In genomic region chr2:166799615-166800472, GRCm38 (mm10) we compare ENCODE assay signal across 26 mouse cellular contexts. TPM values are rescaled to one million over a fixed set of nuclear protein-coding genes. Genes with fewer than 3 reads are reported as not detected.
DNase-seq lines count a peak whose midpoint lies in the region; ATAC-seq and TF ChIP-seq lines count a peak whose summit lies in the region.
"Had no signal": no experiment of that assay in that cellular context is flagged by ENCODE, and none has a peak within 500 bp of the region (broad histone marks: within the 10 kb centered on the region; RNA-seq: fewer than 3 reads in every experiment).

No protein-coding gene starts in this region.

- TF ChIP-seq CTCF in gastrocnemius, adult 2 months (IDR thresholded peaks at IDR 0.05): no peak
- no peak for TF ChIP-seq CTCF in layer of hippocampus, adult 2 months (conservative IDR thresholded peaks at IDR 0.05)

- no peaks in the 10 kb centered on the region for H3K27me3 ChIP-seq in midbrain, embryonic 13.5 days
- H3K27me3 ChIP-seq: embryonic facial prominence, embryonic 12.5 days; neural tube, embryonic 15.5 days had no signal

- H3K4me3 ChIP-seq in gastrocnemius, adult 2 months: peak overlapping the region; percentile 46
- no peak overlapping the region for H3K4me3 ChIP-seq in layer of hippocampus, adult 2 months
- H3K4me3 ChIP-seq in midbrain, embryonic 13.5 days (replicated peaks): no peak overlapping the region
- H3K4me3 ChIP-seq: embryonic facial prominence, embryonic 12.5 days; heart, adult 2 months; hindbrain, embryonic 13.5 days; limb, embryonic 10.5 days; neural tube, embryonic 15.5 days had no signal

- 84% methylated on average over 11 of the region's 11 CpGs for WGBS in midbrain, embryonic 13.5 days

- peaks cover 30% of the 10 kb centered on the region for H3K36me3 ChIP-seq in midbrain, embryonic 13.5 days

- intact Hi-C loops in gastrocnemius, adult 2 months (cut with DNase I): no loop called here
- intact Hi-C loops in gastrocnemius, postnatal 14 days (cut with DNase I; ENCODE audit: low total_unique reads): no loop called here

- no peak overlapping the region for H3K9ac ChIP-seq in midbrain, embryonic 13.5 days (replicated peaks)
- H3K9ac ChIP-seq: embryonic facial prominence, embryonic 12.5 days; hindbrain, embryonic 13.5 days; liver, postnatal 0 days; neural tube, embryonic 15.5 days had no signal

- no peak overlapping the region for H3K4me2 ChIP-seq in midbrain, embryonic 13.5 days (replicated peaks)
- H3K4me2 ChIP-seq: embryonic facial prominence, embryonic 12.5 days; hindbrain, embryonic 13.5 days; midbrain, embryonic 11.5 days; neural tube, embryonic 15.5 days had no signal

- H3K4me1 ChIP-seq in midbrain, embryonic 13.5 days (replicated peaks): peaks cover under 1% of the 10 kb centered on the region

- DNase-seq in gastrocnemius, adult 2 months: peak; percentile 19
- DNase-seq in gastrocnemius, postnatal 14 days: no peak
- DNase-seq in layer of hippocampus, adult 2 months (ENCODE audit: low spot score in 2 of 2): no peak
- DNase-seq in layer of hippocampus, postnatal 14 days (ENCODE audit: low spot score in 2 of 2): no peak
- peak; percentile 71 for DNase-seq in brain, adult 2 months (ENCODE audit: low read depth, low spot score)
- DNase-seq in kidney, postnatal 25 days: peak; percentile 46 to 71
- no peak for DNase-seq in urinary bladder, postnatal 4 days (ENCODE audit: low spot score in 2 of 2)
- DNase-seq: adrenal gland, postnatal 36 days; cerebellum, adult 11 months; cerebellum, adult 9-11 months; gastrocnemius, postnatal 25 days; heart, adult 2 months; layer of hippocampus, adult 9-11 months; liver; liver, postnatal 0 days; thymus, postnatal 25 days had no signal

- H3K9me3 ChIP-seq in midbrain, embryonic 13.5 days: no peaks in the 10 kb centered on the region
- H3K9me3 ChIP-seq: embryonic facial prominence, embryonic 12.5 days; hindbrain, embryonic 13.5 days; limb, embryonic 10.5 days; neural tube, embryonic 15.5 days had no signal

- no peak for ATAC-seq in midbrain, embryonic 13.5 days
- ATAC-seq: forebrain, embryonic 14.5 days; liver, postnatal 0 days; lung, postnatal 0 days had no signal

- H3K27ac ChIP-seq in gastrocnemius, adult 2 months: peak overlapping the region; percentile 79
- peak overlapping the region; percentile 57 for H3K27ac ChIP-seq in layer of hippocampus, adult 2 months
- no peak overlapping the region for H3K27ac ChIP-seq in midbrain, embryonic 13.5 days
- H3K27ac ChIP-seq: embryonic facial prominence, embryonic 12.5 days; heart, adult 2 months; hindbrain, embryonic 13.5 days; kidney, postnatal 0 days; limb, embryonic 10.5 days; macrophage; neural tube, embryonic 15.5 days had no signal

RNA-seq across cellular contexts. Expression of gene Arfgef2, which starts 5.5 kb away (rescaled TPM):
- 10 to 100 TPM; 24.9 to 30.9 TPM for total RNA-seq in gastrocnemius, adult 2 months (2021)
- 10 to 100 TPM; 18.5 to 20.7 TPM for total RNA-seq in gastrocnemius, postnatal 14 days (2021)
- 10 to 100 TPM; 52.9 to 59.5 TPM for total RNA-seq in layer of hippocampus, adult 2 months (2021)
- 10 to 100 TPM; 44.5 to 46.0 TPM for total RNA-seq in layer of hippocampus, postnatal 14 days (2021)
- 3.2 and 3.4 TPM in 2 replicates for polyA plus RNA-seq in midbrain, embryonic 13.5 days (2015; fragmentation: Nextera tagmentation; extraction: Ambion mirVana)

RNA-seq across cellular contexts. Expression of gene Trp53rkb, which starts 7.5 kb away (rescaled TPM):
- total RNA-seq in gastrocnemius, adult 2 months (2021): 1 to 10 TPM; 2.2 to 3.1 TPM
- total RNA-seq in gastrocnemius, postnatal 14 days (2021): 1 to 10 TPM; 3.1 to 4.3 TPM
- 1 to 10 TPM; 5.8 to 7.9 TPM for total RNA-seq in layer of hippocampus, adult 2 months (2021)
- total RNA-seq in layer of hippocampus, postnatal 14 days (2021): 1 to 10 TPM; 5.2 to 6.7 TPM
- 10.8 and 11.1 TPM in 2 replicates for polyA plus RNA-seq in midbrain, embryonic 13.5 days (2015; fragmentation: Nextera tagmentation; extraction: Ambion mirVana)

Comparison
In these comparisons a context has a peak if more than half of its experiments do, and no peak if none do; other contexts are left out.
1. DNase-seq: peak in gastrocnemius, adult 2 months (single experiment), brain, adult 2 months (single experiment) and kidney, postnatal 25 days (2 of 2); none in gastrocnemius, postnatal 14 days (single experiment), layer of hippocampus, adult 2 months (0 of 2), layer of hippocampus, postnatal 14 days (0 of 2) and urinary bladder, postnatal 4 days (0 of 2).